Mouse (Mus musculus) CH12.LX (cell line): ENCODE data around the gene Pld5. TPM values are rescaled to one million over a fixed set of nuclear protein-coding genes. Genes with fewer than 3 reads are reported as not detected.

Experiments used
- DNase-seq: peaks from one replicate; pipeline ENCODE4 v3.0.0-alpha.2; 2013; ENCODE audit errors: extremely low read depth
- H3K27ac ChIP-seq: 2 replicates; pipeline ENCODE4 v1.5.1; 2012; ENCODE audit warnings: low read depth, mild to moderate bottlenecking, control low read depth, moderate library complexity; ENCODE audit not compliant: insufficient read depth
- H3K27me3 ChIP-seq: replicated peaks from 2 replicates; pipeline ENCODE3; 2012; ENCODE audit warnings: inconsistent platforms
- H3K36me3 ChIP-seq, 2 experiments: replicated peaks in 1 of 2; 2 replicates each; pipeline versions ENCODE3 to v1.6.1; 2012; ENCODE audit warnings: inconsistent platforms in 1 of 2, low read length in 1 of 2, mild to moderate bottlenecking in 1 of 2, mixed read lengths in 1 of 2, moderate library complexity in 1 of 2; ENCODE audit not compliant: control insufficient read depth in 1 of 2, insufficient read depth in 1 of 2
- H3K4me1 ChIP-seq, 2 experiments: 2 replicates each; pipeline ENCODE4 v1.6.1; 2012; ENCODE audit warnings: inconsistent platforms in 1 of 2, moderate library complexity in 1 of 2; ENCODE audit not compliant: insufficient read depth in 2 of 2, control insufficient read depth in 1 of 2
- H3K4me2 ChIP-seq: 2 replicates; pipeline ENCODE4 v1.6.1; 2012; ENCODE audit warnings: low read depth, mild to moderate bottlenecking, control low read depth; ENCODE audit not compliant: poor library complexity, insufficient read depth, severe bottlenecking
- H3K4me3 ChIP-seq, 3 experiments: fragments of 150-350 bp in 1 of 3; sonication (generic) in 1 of 3; replicated peaks in 1 of 3; 2 replicates each; pipeline versions ENCODE3 to v1.5.1; 2011 to 2012; ENCODE audit warnings: low read depth in 2 of 3, low read length in 2 of 3, mild to moderate bottlenecking in 2 of 3, moderate library complexity in 2 of 3, control low read depth in 1 of 3, improper control_type of control experiment in 1 of 3, inconsistent platforms in 1 of 3, mixed read lengths in 1 of 3; ENCODE audit not compliant: poor library complexity in 1 of 3
- H3K79me2 ChIP-seq: replicated peaks from 2 replicates; pipeline ENCODE4 v1.6.1; 2012; ENCODE audit warnings: mild to moderate bottlenecking, moderate library complexity; ENCODE audit not compliant: control insufficient read depth, poor library complexity, insufficient read depth, severe bottlenecking; ENCODE audit errors: extremely low read depth
- H3K9ac ChIP-seq: 2 replicates; pipeline ENCODE4 v1.6.1; 2012; ENCODE audit warnings: low read depth, mild to moderate bottlenecking, control low read depth, moderate library complexity; ENCODE audit not compliant: insufficient read depth
- H3K9me3 ChIP-seq: replicated peaks from 2 replicates; pipeline ENCODE3; 2012; ENCODE audit warnings: low read length, inconsistent platforms, mixed read lengths
- E2F4 ChIP-seq: IDR thresholded peaks from 2 replicates; pipeline ENCODE4 v1.6.1; 2011; ENCODE audit warnings: low read depth, low read length, improper control_type of control experiment; ENCODE audit not compliant: insufficient replicate concordance
- ETS1 ChIP-seq: conservative IDR thresholded peaks from 2 replicates; pipeline ENCODE4 v1.6.1; 2012; ENCODE audit warnings: low read depth, mild to moderate bottlenecking, inconsistent platforms, low read length, improper control_type of control experiment, moderate library complexity
- GABPA ChIP-seq: IDR thresholded peaks from 2 replicates; pipeline ENCODE4 v1.6.1; 2012; ENCODE audit warnings: low read depth, low read length, improper control_type of control experiment, inconsistent platforms; ENCODE audit not compliant: insufficient replicate concordance
- HCFC1 ChIP-seq: IDR thresholded peaks from 2 replicates; pipeline ENCODE4 v1.6.1; 2012; ENCODE audit warnings: low read depth, mild to moderate bottlenecking, inconsistent platforms, low read length, improper control_type of control experiment
- IRF4 ChIP-seq: IDR thresholded peaks from 2 replicates; pipeline ENCODE4 v1.6.1; 2014; ENCODE audit warnings: low read depth, mild to moderate bottlenecking, inconsistent platforms, low read length, improper control_type of control experiment
- JUN ChIP-seq: IDR thresholded peaks from 2 replicates; pipeline ENCODE4 v1.6.1; 2011; ENCODE audit warnings: low read depth, mild to moderate bottlenecking, low read length, improper control_type of control experiment, moderate library complexity; ENCODE audit not compliant: insufficient read depth
- JUND ChIP-seq: conservative IDR thresholded peaks from 2 replicates; pipeline ENCODE4 v1.6.1; 2011; ENCODE audit warnings: low read depth, low read length, improper control_type of control experiment
- MAFK ChIP-seq: IDR thresholded peaks from 2 replicates; pipeline ENCODE4 v1.6.1; 2011; ENCODE audit warnings: low read length, improper control_type of control experiment; ENCODE audit not compliant: insufficient replicate concordance
- MAX ChIP-seq: IDR thresholded peaks from 2 replicates; pipeline ENCODE4 v1.6.1; 2011; ENCODE audit warnings: low read length, improper control_type of control experiment
- MAZ ChIP-seq: IDR thresholded peaks from 2 replicates; pipeline ENCODE4 v1.6.1; 2012; ENCODE audit warnings: low read depth, mild to moderate bottlenecking, inconsistent platforms, low read length, improper control_type of control experiment, moderate library complexity
- MXI1 ChIP-seq: IDR thresholded peaks from 2 replicates; pipeline ENCODE4 v1.6.1; 2011; ENCODE audit warnings: mild to moderate bottlenecking, low read depth, low read length, improper control_type of control experiment
- NELFE ChIP-seq: IDR thresholded peaks from 2 replicates; pipeline ENCODE4 v1.6.1; 2011; ENCODE audit warnings: low read depth, low read length, improper control_type of control experiment
- PAX5 ChIP-seq: IDR thresholded peaks from 2 replicates; pipeline ENCODE4 v1.6.1; 2012; ENCODE audit warnings: low read length, inconsistent platforms, mixed read lengths
- POLR2A ChIP-seq: IDR thresholded peaks from 2 replicates; pipeline ENCODE4 v1.6.1; 2011; ENCODE audit warnings: low read depth, mild to moderate bottlenecking, improper control_type of control experiment, low read length
- RAD21 ChIP-seq: IDR thresholded peaks from 2 replicates; pipeline ENCODE4 v1.6.1; 2011; ENCODE audit warnings: low read depth, mild to moderate bottlenecking, low read length, improper control_type of control experiment, moderate library complexity
- SIN3A ChIP-seq: IDR thresholded peaks from 2 replicates; pipeline ENCODE4 v1.6.1; 2012; ENCODE audit warnings: low read length, improper control_type of control experiment, inconsistent platforms
- SMC3 ChIP-seq: IDR thresholded peaks from 2 replicates; pipeline ENCODE4 v1.6.1; 2011; ENCODE audit warnings: low read depth, low read length, improper control_type of control experiment
- TBP ChIP-seq: conservative IDR thresholded peaks from 2 replicates; pipeline ENCODE4 v1.6.1; 2011; ENCODE audit warnings: low read depth, low read length, improper control_type of control experiment
- TCF12 ChIP-seq: IDR thresholded peaks from 2 replicates; pipeline ENCODE4 v1.6.1; 2014; ENCODE audit warnings: low read depth, mild to moderate bottlenecking, inconsistent platforms, low read length, improper control_type of control experiment
- UBTF ChIP-seq: IDR thresholded peaks from 2 replicates; pipeline ENCODE4 v1.6.1; 2012; ENCODE audit warnings: low read depth, mild to moderate bottlenecking, inconsistent platforms, low read length, improper control_type of control experiment, moderate library complexity
- USF1 ChIP-seq: IDR thresholded peaks from 2 replicates; pipeline ENCODE4 v1.6.1; 2014; ENCODE audit warnings: low read depth, mild to moderate bottlenecking, inconsistent platforms, low read length, improper control_type of control experiment
- ZC3H11A ChIP-seq: IDR thresholded peaks from 2 replicates; pipeline ENCODE4 v1.6.1; 2012; ENCODE audit warnings: low read depth, mild to moderate bottlenecking, inconsistent platforms, low read length, improper control_type of control experiment
- ZKSCAN1 ChIP-seq: IDR thresholded peaks from 2 replicates; pipeline ENCODE4 v1.6.1; 2012; ENCODE audit warnings: low read depth, inconsistent platforms, low read length, improper control_type of control experiment, borderline replicate concordance
- ZMIZ1 ChIP-seq: IDR thresholded peaks from 2 replicates; pipeline ENCODE4 v1.6.1; 2012; ENCODE audit warnings: low read depth, mild to moderate bottlenecking, inconsistent platforms, low read length, improper control_type of control experiment
- dilution Hi-C: fragments of 300-500 bp; cut with MboI; formaldehyde crosslinking; loops from 2 replicates; pipeline ENCODE4 v1.14.3; 2020; ENCODE audit warnings: low sequenced_read_pairs; ENCODE audit not compliant: extremely low pct_unique_long_range_greater_than_20kb, extremely low pct_ligation_motif_present
- in situ Hi-C: fragments of 300-500 bp; cut with MboI; formaldehyde crosslinking; loops from 3 replicates; pipeline ENCODE4 v1.14.3; 2019; ENCODE audit warnings: low sequenced_read_pairs, low pct_ligation_motif_present, low pct_unique_long_range_greater_than_20kb, mixed read lengths
- polyA plus RNA-seq: library from polyadenylated mRNA; unstranded; fragments of >175 nt; gene quantifications from 2 replicates; pipeline ENCODE4 v1.2.1, GENCODE M21; 2012; ENCODE audit warnings: low read depth; ENCODE audit not compliant: insufficient read length
- total RNA-seq, 2 experiments: library from RNA; depleted of rRNA; stranded (reverse); fragments of 300-350 nt in 1 of 2; fragments of >200 nt in 1 of 2; gene quantifications; 2 replicates each; pipeline ENCODE4 v1.2.3; 2012 to 2014

Pld5 gene
- total and polyA plus RNA-seq, 3 experiments = not detected

- Histone ChIP-seq H3K36me3 (no peaks in the 10 kb centered on the region), H3K79me2 (no peaks in the 10 kb centered on the region), H3K4me2 (no peak overlapping the region), H3K4me1 (peaks cover 0 to 10% of the 10 kb centered on the region in 2 experiments; a peak in 1 of 4 replicates), H3K9ac (no peak overlapping the region), H3K4me3 (no peak overlapping the region), H3K27ac (no peak overlapping the region), H3K9me3 (no peaks in the 10 kb centered on the region), H3K27me3 (no peaks in the 10 kb centered on the region)
- no peak for TF ChIP-seq PAX5
- TF ChIP-seq MAX = no peak
- no peak for TF ChIP-seq ETS1
- TF ChIP-seq POLR2A = no peak
- TF ChIP-seq IRF4 = no peak
- no peak for TF ChIP-seq MXI1
- no peak for TF ChIP-seq SMC3
- TF ChIP-seq UBTF = no peak
- no peak for TF ChIP-seq HCFC1
- TF ChIP-seq USF1 = no peak
- TF ChIP-seq ZC3H11A = no peak
- no peak for TF ChIP-seq NELFE
- TF ChIP-seq ZMIZ1 = no peak
- no peak for TF ChIP-seq MAFK
- TF ChIP-seq TCF12 = no peak
- dilution Hi-C loops = no loop called here
- in situ Hi-C loops = no loop called here
- no peak for DNase-seq
Observed at GRCm38 (mm10) chr1:176043056-176043455, 232.1 kb downstream of the Pld5 start.

DNA sequence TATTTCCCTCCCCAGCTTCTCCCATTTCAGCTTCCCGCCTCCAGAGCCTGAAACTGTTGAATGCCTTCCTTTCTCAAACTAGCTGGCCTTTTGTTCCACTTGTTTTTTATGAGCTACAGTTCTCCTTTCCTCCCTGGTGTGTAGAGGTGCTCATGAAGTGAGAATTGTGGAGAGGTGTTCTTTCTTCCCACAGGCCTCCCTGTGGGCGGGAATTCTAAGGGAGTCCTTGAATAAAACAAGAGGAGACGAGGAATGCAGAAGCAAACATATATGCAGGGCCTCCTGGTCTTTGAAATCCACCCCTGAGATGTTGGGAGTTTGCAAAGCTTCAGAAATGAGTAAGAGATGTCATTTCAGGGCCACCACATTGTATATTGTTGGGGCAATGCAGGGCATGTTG is 235.2 kb downstream of the Pld5 start:
- Histone ChIP-seq H3K79me2 (no peaks in the 10 kb centered on the region), H3K9me3 (no peaks in the 10 kb centered on the region), H3K9ac (no peak overlapping the region), H3K36me3 (no peaks in the 10 kb centered on the region), H3K27me3 (no peaks in the 10 kb centered on the region), H3K4me3 (no peak overlapping the region), H3K4me1 (peaks cover 0 to 3% of the 10 kb centered on the region in 2 experiments; a peak in 1 of 4 replicates), H3K27ac (no peak overlapping the region), H3K4me2 (no peak overlapping the region)
- dilution Hi-C loops = no loop called here
- TF ChIP-seq SIN3A (no peak), TBP (no peak)
- no peak for DNase-seq
- in situ Hi-C loops = no loop called here

- in situ Hi-C loops (no loop called here), dilution Hi-C loops (no loop called here)
- H3K27me3 ChIP-seq = no peaks in the 10 kb centered on the region
- H3K4me2 ChIP-seq = no peak overlapping the region
- TF ChIP-seq TCF12 (no peak), NELFE (no peak), SIN3A (no peak), E2F4 (no peak), ZKSCAN1 (no peak), JUN (no peak), MAZ (no peak), JUND (no peak), UBTF (no peak), USF1 (no peak), GABPA (no peak), SMC3 (no peak), RAD21 (no peak)
- H3K79me2 ChIP-seq = no peaks in the 10 kb centered on the region
- no peaks in the 10 kb centered on the region for H3K9me3 ChIP-seq
- H3K9ac ChIP-seq = no peak overlapping the region
- no peaks in the 10 kb centered on the region for H3K4me1 ChIP-seq
- H3K4me3 ChIP-seq = no peak overlapping the region
- H3K27ac ChIP-seq = no peak overlapping the region
- no peaks in the 10 kb centered on the region for H3K36me3 ChIP-seq
- DNase-seq = no peak
Observed at GRCm38 (mm10) chr1:176036028-176036427, 239.1 kb downstream of the Pld5 start.
